Mouse (Mus musculus): ENCODE measurements around the gene Cnih1. TPM values are rescaled to one million over a fixed set of nuclear protein-coding genes. Genes with fewer than 3 reads are reported as not detected.
"Not testable (repeated sequence)": the region's sequence is repeated elsewhere in the genome, so short reads cannot be mapped to it uniquely, and the experiment has no call there.

Cnih1 gene
- polyA plus RNA-seq, 1 experiment: 47.5 TPM

- Histone ChIP-seq H3K4me1 (ENCODE audit: control insufficient read depth, insufficient read depth, insufficient read length, low read length) (no peaks in the 10 kb centered on the region), H3K27me3 (ENCODE audit: control insufficient read depth, insufficient read depth, low read length) (no peaks in the 10 kb centered on the region), H3K36me3 (ENCODE audit: control insufficient read depth, insufficient read depth, low read length) (no peaks in the 10 kb centered on the region), H3K27ac (ENCODE audit: insufficient read depth, low read depth, low read length) (no peak overlapping the region), H3K4me3 (ENCODE audit: low read depth, low read length) (no peak overlapping the region)
- 94% methylated on average over 8 of the region's 8 CpGs for WGBS
- TF ChIP-seq POLR2A (IDR thresholded peaks at IDR 0.05; ENCODE audit: low read depth, low read length) (no peak), CTCF (IDR thresholded peaks at IDR 0.05; ENCODE audit: extremely low read depth, insufficient read length, insufficient replicate concordance, low read depth, low read length) (no peak)
Observed at GRCm38 (mm10) chr14:46755851-46756250, 32.4 kb downstream of the Cnih1 start.

DNA sequence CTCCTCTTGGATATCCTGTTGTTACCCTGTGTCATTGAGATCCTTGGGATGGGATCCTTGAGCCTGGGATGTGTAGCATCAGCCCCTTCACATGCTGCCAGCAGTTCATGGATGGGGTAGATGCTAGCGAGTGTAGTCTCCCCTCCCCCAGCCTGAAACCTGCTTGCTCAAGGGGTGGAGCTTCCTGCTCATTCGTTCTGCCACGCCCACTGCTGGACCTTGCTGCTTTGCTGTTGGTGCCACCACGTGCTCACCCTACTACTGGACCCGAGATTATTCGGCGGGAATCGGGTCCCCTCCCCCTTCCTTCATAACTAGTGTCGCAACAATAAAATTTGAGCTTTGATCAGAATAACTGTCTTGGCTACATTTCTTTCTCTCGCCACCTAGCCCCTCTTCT, 33.8 kb downstream of the Cnih1 start:
- H3K4me3 ChIP-seq (ENCODE audit: low read depth, low read length); H3K4me1 ChIP-seq (ENCODE audit: control insufficient read depth, insufficient read depth, insufficient read length, low read length); H3K27ac ChIP-seq (ENCODE audit: insufficient read depth, low read depth, low read length); H3K27me3 ChIP-seq (ENCODE audit: control insufficient read depth, insufficient read depth, low read length); H3K36me3 ChIP-seq (ENCODE audit: control insufficient read depth, insufficient read depth, low read length): not testable (repeated sequence)
- WGBS: 62% methylated on average over 10 of the region's 10 CpGs

DNA sequence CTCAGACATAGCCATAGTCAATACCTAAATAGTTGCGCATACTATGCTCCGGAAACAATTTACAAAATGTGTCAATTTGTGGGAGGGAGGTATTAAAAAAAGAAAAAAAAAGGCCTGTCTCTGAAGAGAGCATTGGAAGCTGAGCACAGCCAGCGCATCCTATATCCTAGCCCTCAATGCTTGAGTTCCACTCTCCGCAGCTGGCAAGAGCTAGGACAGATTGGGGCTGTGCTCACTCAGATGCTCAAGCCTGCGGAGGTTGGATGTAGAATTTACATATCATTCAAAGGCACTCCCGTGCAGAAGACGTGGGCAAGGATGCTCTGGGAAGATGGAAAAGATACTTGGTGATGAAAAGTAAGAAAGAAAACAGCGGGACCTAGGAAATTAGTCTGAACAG, 42.8 kb downstream of the Cnih1 start:
- Histone ChIP-seq H3K27ac (ENCODE audit: insufficient read depth, low read depth, low read length) (no peak overlapping the region), H3K4me3 (ENCODE audit: low read depth, low read length) (no peak overlapping the region), H3K36me3 (ENCODE audit: control insufficient read depth, insufficient read depth, low read length) (no peaks in the 10 kb centered on the region), H3K27me3 (ENCODE audit: control insufficient read depth, insufficient read depth, low read length) (no peaks in the 10 kb centered on the region), H3K4me1 (ENCODE audit: control insufficient read depth, insufficient read depth, insufficient read length, low read length) (no peaks in the 10 kb centered on the region)
- no peak for TF ChIP-seq POLR2A (IDR thresholded peaks at IDR 0.05; ENCODE audit: low read depth, low read length)
- TF ChIP-seq CTCF (IDR thresholded peaks at IDR 0.05; ENCODE audit: extremely low read depth, insufficient read length, insufficient replicate concordance, low read depth, low read length): no peak
- WGBS: 90% methylated on average over 8 of the region's 8 CpGs

GRCm38 (mm10) chr14:46742674-46743073, 45.5 kb downstream of the Cnih1 start:
- no peaks in the 10 kb centered on the region for H3K27me3 ChIP-seq (ENCODE audit: control insufficient read depth, insufficient read depth, low read length)
- H3K4me3 ChIP-seq (ENCODE audit: low read depth, low read length): no peak overlapping the region
- H3K4me1 ChIP-seq (ENCODE audit: control insufficient read depth, insufficient read depth, insufficient read length, low read length): no peaks in the 10 kb centered on the region
- WGBS: 80% methylated on average over 2 of the region's 2 CpGs
- H3K36me3 ChIP-seq (ENCODE audit: control insufficient read depth, insufficient read depth, low read length): no peaks in the 10 kb centered on the region
- no peak overlapping the region for H3K27ac ChIP-seq (ENCODE audit: insufficient read depth, low read depth, low read length)
- TF ChIP-seq CTCF (IDR thresholded peaks at IDR 0.05; ENCODE audit: extremely low read depth, insufficient read length, insufficient replicate concordance, low read depth, low read length) (no peak), POLR2A (IDR thresholded peaks at IDR 0.05; ENCODE audit: low read depth, low read length) (no peak)

GRCm38 (mm10) chr14:46737346-46737745, 50.9 kb downstream of the Cnih1 start:
- H3K4me3 ChIP-seq (ENCODE audit: low read depth, low read length); H3K27ac ChIP-seq (ENCODE audit: insufficient read depth, low read depth, low read length); H3K36me3 ChIP-seq (ENCODE audit: control insufficient read depth, insufficient read depth, low read length); H3K27me3 ChIP-seq (ENCODE audit: control insufficient read depth, insufficient read depth, low read length); H3K4me1 ChIP-seq (ENCODE audit: control insufficient read depth, insufficient read depth, insufficient read length, low read length): not testable (repeated sequence)

GRCm38 (mm10) chr14:46736366-46736765, 51.8 kb downstream of the Cnih1 start:
- H3K36me3 ChIP-seq (ENCODE audit: control insufficient read depth, insufficient read depth, low read length): no peaks in the 10 kb centered on the region
- no peaks in the 10 kb centered on the region for H3K27me3 ChIP-seq (ENCODE audit: control insufficient read depth, insufficient read depth, low read length)
- 87% methylated on average over 4 of the region's 4 CpGs for WGBS
- TF ChIP-seq CTCF (IDR thresholded peaks at IDR 0.05; ENCODE audit: extremely low read depth, insufficient read length, insufficient replicate concordance, low read depth, low read length) (no peak), POLR2A (IDR thresholded peaks at IDR 0.05; ENCODE audit: low read depth, low read length) (no peak)
- no peak overlapping the region for H3K4me3 ChIP-seq (ENCODE audit: low read depth, low read length)
- H3K4me1 ChIP-seq (ENCODE audit: control insufficient read depth, insufficient read depth, insufficient read length, low read length): no peaks in the 10 kb centered on the region
- H3K27ac ChIP-seq (ENCODE audit: insufficient read depth, low read depth, low read length): no peak overlapping the region

- Histone ChIP-seq H3K36me3 (ENCODE audit: control insufficient read depth, insufficient read depth, low read length) (no peaks in the 10 kb centered on the region), H3K27me3 (ENCODE audit: control insufficient read depth, insufficient read depth, low read length) (no peaks in the 10 kb centered on the region), H3K27ac (ENCODE audit: insufficient read depth, low read depth, low read length) (no peak overlapping the region), H3K4me1 (ENCODE audit: control insufficient read depth, insufficient read depth, insufficient read length, low read length) (no peaks in the 10 kb centered on the region), H3K4me3 (ENCODE audit: low read depth, low read length) (no peak overlapping the region)
- 77% methylated on average over 14 of the region's 14 CpGs for WGBS
- TF ChIP-seq CTCF (IDR thresholded peaks at IDR 0.05; ENCODE audit: extremely low read depth, insufficient read length, insufficient replicate concordance, low read depth, low read length) (no peak), POLR2A (IDR thresholded peaks at IDR 0.05; ENCODE audit: low read depth, low read length) (no peak)
Observed at GRCm38 (mm10) chr14:46734761-46735455, 53.3 kb downstream of the Cnih1 start.

DNA sequence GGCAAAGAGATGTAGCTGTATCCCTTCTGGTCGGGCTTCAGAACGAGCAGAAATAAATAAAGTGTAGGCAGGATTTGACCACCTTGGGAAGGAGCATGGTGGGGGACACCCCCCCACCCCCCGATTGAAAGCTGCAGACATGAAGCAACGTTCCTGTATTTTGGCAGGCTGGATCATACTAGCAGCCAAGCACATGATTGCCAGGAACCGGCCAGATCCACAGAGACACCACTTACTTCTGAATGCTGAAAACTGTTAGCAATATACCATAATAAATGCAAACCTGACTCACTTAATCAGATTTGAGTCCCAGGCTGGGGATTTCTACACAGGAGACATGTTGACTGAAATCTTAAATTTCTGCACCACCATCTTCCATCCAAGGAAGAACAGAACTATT, 53.9 kb downstream of the Cnih1 start:
- Histone ChIP-seq H3K4me3 (ENCODE audit: low read depth, low read length) (no peak overlapping the region), H3K4me1 (ENCODE audit: control insufficient read depth, insufficient read depth, insufficient read length, low read length) (no peaks in the 10 kb centered on the region), H3K27ac (ENCODE audit: insufficient read depth, low read depth, low read length) (no peak overlapping the region), H3K27me3 (ENCODE audit: control insufficient read depth, insufficient read depth, low read length) (no peaks in the 10 kb centered on the region), H3K36me3 (ENCODE audit: control insufficient read depth, insufficient read depth, low read length) (no peaks in the 10 kb centered on the region)
- TF ChIP-seq POLR2A (IDR thresholded peaks at IDR 0.05; ENCODE audit: low read depth, low read length) (no peak), CTCF (IDR thresholded peaks at IDR 0.05; ENCODE audit: extremely low read depth, insufficient read length, insufficient replicate concordance, low read depth, low read length) (no peak)
- WGBS: 67% methylated on average over 5 of the region's 5 CpGs

Measured in small intestine, adult 2 months (tissue).